Mouse (Mus musculus) CD4-positive helper T cell, adult 2 months (primary cell): ENCODE results near the gene Wfdc6a.

Source experiments
- DNase-seq: peaks from one replicate; pipeline ENCODE4 v3.0.0-alpha.2; 2012; ENCODE audit warnings: low read depth, missing footprints, low spot score

Wfdc6a gene

GRCm38 (mm10) chr2:164549963-164550894, 35.0 kb downstream of the Wfdc6a start:
- DNase-seq, result no peak

- no peak for DNase-seq
Measured at GRCm38 (mm10) chr2:164549338-164549737, 35.9 kb downstream of the Wfdc6a start.

GRCm38 (mm10) chr2:164544454-164545097, 40.7 kb downstream of the Wfdc6a start:
- peak; percentile 62 for DNase-seq

GRCm38 (mm10) chr2:164543745-164544144, 41.5 kb downstream of the Wfdc6a start:
- no peak for DNase-seq

GRCm38 (mm10) chr2:164542598-164542997, 42.6 kb downstream of the Wfdc6a start:
- no peak for DNase-seq

GRCm38 (mm10) chr2:164542132-164542531, 43.1 kb downstream of the Wfdc6a start:
- no peak for DNase-seq

GRCm38 (mm10) chr2:164540652-164541427, 44.4 kb downstream of the Wfdc6a start:
- DNase-seq, result peak; percentile 17

- no peak for DNase-seq
Measured at GRCm38 (mm10) chr2:164537003-164537402, 48.2 kb downstream of the Wfdc6a start.

GRCm38 (mm10) chr2:164534315-164534714, 50.9 kb downstream of the Wfdc6a start:
- DNase-seq, result peak; percentile 69

GRCm38 (mm10) chr2:164531169-164531568, 54.1 kb downstream of the Wfdc6a start:
- DNase-seq, result peak; percentile 76
